Mouse (Mus musculus) brown adipose tissue, adult 24 weeks (tissue): Measurements from ENCODE around the gene Kcnab2. TPM values are rescaled to one million over a fixed set of nuclear protein-coding genes. Genes with fewer than 3 reads are reported as not detected.

Experiments
- H3K27ac ChIP-seq: fragments of 200-500 bp; replicated peaks from 2 replicates; pipeline ENCODE4 v1.5.1; 2012; ENCODE audit warnings: low read depth, mild to moderate bottlenecking, low read length
- H3K4me1 ChIP-seq: fragments of 200-500 bp; 2 replicates; pipeline ENCODE4 v1.6.1; 2012; ENCODE audit warnings: low read length, mixed read lengths; ENCODE audit not compliant: control insufficient read depth, insufficient read depth, insufficient read length
- H3K4me3 ChIP-seq: fragments of 200-500 bp; 2 replicates; pipeline ENCODE4 v1.5.1; 2012; ENCODE audit warnings: low read depth, mild to moderate bottlenecking, low read length, moderate library complexity; ENCODE audit not compliant: insufficient read depth
- polyA plus RNA-seq: library from polyadenylated mRNA; stranded (reverse); fragments of >200 nt; gene quantifications from 2 replicates; pipeline ENCODE4 v1.2.4, GENCODE M21; 2012; ENCODE audit not compliant: missing spikeins, insufficient read depth, insufficient read length

Kcnab2 gene
- polyA plus RNA-seq, 1 experiment = 2.8 TPM

DNA sequence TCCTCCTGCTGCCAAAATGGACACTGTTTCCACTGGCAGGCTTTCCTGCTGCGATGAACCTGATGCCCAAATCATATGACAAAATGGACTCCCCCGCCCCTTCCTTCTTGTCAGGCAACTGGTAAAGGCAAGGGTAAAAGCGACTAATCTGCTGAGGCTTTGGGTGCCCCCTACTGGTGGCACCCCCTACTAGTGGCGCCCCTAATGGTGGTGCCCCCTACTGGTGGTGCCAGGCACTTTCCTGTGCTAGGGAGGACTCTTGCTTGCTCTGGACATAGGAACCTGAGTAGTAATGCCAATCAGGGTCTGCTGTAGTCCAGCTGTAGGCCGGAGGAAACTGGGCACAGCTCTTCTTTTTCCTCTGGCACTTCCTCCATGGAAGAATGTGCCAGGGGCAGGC, 45.4 kb downstream of the Kcnab2 start:
- Histone ChIP-seq H3K27ac (no peak overlapping the region), H3K4me3 (no peak overlapping the region), H3K4me1 (no peaks in the 10 kb centered on the region)

DNA sequence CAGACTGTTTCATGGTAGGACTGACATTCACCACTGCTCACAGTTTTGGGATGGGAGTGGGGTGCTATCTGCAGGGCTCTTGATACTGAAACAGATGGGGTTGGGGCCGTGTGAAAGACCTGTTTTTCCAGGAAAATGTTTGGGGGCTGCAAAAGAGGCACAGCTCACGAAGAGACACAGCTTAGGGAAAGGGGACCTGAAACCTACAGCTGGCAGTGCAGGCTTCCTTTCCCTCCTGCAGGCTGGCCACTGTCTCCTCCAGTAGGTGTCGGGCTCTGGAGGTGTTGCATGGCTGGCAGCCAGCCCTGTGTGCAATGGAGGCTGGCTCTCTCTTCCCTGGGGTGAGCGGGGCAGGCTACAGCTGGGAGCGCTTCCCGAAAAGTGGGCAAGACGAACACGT, 49.4 kb downstream of the Kcnab2 start:
- Histone ChIP-seq H3K27ac (no peak overlapping the region), H3K4me3 (no peak overlapping the region), H3K4me1 (no peaks in the 10 kb centered on the region)

DNA sequence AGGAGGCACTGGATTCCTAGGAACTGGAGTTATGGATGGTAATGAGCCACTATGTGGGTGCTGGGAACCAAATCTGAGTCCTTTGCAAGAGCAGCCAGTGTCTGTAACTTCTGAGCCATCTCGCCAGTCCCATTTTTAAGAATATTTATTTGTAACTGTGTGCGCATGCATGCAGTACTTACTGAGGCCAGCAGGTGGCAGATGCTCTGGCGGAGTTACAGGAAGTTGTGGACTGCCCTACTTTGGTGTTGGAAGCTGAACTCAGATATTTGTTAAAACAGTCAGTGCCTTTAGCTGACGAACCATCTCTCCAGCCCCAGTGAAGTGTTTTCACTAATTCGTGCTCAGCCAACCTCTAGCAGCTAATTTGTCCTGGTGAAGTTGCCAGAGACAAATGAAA, 52.7 kb downstream of the Kcnab2 start:
- Histone ChIP-seq H3K27ac (no peak overlapping the region), H3K4me3 (no peak overlapping the region), H3K4me1 (no peaks in the 10 kb centered on the region)

DNA sequence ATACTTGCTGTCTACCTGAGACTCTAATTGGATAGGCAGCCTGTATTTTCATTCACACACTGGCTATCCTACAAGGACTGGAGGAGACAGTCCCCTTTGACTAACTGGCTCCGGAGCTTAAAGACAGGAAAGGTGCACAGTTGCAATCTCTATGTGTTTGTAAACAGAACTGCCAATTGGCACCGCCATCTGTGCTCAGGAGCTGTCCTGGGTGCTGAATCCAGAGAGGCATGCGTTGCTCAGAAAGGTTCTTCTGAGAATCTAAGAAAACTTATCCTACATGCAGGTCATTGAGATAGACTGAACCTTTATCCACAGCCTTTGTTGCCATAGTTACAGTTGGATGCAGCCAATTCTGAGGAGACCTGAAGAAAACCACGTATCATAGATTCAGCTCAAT, 53.3 kb downstream of the Kcnab2 start:
- H3K4me3 ChIP-seq = no peak overlapping the region
- H3K27ac ChIP-seq = no peak overlapping the region
- H3K4me1 ChIP-seq = no peaks in the 10 kb centered on the region

DNA sequence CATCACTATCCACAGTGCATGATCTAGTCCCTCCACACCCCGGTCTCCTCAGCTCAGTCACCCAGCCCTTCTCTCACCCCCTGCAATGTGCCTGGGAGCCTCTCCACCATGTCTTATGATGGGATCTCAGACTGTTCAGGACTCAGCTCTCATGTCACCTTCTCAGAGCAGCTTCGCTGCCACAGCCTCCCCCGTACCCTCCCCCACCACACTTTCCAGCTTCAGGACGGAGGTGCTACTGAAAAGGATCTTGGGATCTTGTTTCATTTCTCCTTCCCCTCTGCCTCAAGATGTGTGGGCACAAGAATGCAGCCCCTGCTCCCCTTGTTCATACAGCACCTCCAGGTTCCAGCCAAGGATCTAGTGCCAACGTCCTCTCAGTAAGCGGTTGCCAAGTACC, 54.1 kb downstream of the Kcnab2 start:
- no peak overlapping the region for H3K4me3 ChIP-seq
- H3K27ac ChIP-seq = no peak overlapping the region
- no peaks in the 10 kb centered on the region for H3K4me1 ChIP-seq

DNA sequence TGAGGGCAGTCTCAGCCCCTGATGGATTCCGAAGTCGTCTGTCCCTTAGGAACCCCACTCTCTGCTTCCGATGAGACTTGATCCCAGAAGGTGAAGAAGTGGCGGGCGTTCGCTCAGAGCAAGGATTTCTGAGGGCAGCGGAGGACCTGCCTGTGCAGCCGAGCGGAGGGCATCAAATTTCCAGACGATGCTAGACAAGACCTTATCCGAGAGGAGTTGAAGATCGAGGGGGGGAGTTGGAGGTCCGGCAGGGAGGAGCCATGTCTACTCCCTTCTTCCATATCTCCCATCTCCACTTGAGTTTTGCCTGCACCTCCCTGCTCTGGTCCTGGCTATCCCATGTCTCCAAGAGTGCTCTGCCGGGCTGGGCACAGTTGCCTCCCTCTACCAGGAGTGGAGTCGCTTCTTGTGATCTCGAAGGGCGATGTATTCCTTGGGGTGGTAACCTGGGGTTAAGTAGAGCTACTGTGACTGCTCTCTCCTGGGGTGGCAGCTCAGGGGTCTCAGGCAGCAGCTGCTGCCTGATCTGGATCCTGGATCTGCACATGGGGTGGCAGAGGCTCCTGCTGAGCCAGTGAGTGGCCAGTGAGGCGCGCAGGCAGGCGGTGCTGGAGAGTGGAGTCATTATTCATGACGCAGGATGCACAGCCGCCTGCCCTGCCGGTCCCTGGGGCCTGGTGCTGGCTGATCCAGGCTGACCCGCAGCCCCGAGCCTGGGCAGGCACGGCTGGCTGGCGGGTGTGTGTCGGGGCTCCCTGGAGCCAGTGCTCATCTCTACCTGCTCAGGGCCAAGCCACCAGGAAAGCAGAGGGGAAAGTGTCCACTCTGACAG, 59.2 kb downstream of the Kcnab2 start:
- Histone ChIP-seq H3K27ac (no peak overlapping the region), H3K4me1 (no peaks in the 10 kb centered on the region), H3K4me3 (no peak overlapping the region)

DNA sequence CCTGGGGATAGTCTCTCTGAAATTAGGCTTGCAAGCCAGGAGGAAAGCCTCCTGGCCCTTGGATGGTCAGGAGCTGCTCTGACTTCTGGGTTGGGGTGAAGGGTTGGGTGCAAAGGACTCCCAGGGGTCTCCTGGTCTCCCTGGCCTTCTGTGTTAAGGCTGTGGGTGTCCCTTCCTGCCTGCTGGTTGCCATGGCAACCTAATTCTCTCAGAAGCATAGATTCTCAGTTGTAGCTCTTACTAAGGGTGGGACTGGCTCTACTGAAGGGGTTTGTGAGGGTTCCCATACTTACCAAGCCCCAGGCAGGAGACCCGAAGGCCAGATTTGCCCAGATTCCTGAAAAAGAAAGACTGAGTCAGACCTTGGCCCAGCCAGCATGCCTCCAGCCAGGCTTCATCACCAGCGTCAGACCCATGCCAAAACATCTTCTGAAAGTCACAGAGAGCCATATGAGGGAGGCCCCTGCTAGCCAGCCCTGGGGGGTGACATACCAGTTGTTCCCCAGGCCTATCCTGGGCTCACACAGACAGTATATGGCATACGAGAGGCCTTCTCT, 65.1 kb downstream of the Kcnab2 start:
- Histone ChIP-seq H3K4me1 (no peaks in the 10 kb centered on the region), H3K27ac (no peak overlapping the region), H3K4me3 (no peak overlapping the region)

DNA sequence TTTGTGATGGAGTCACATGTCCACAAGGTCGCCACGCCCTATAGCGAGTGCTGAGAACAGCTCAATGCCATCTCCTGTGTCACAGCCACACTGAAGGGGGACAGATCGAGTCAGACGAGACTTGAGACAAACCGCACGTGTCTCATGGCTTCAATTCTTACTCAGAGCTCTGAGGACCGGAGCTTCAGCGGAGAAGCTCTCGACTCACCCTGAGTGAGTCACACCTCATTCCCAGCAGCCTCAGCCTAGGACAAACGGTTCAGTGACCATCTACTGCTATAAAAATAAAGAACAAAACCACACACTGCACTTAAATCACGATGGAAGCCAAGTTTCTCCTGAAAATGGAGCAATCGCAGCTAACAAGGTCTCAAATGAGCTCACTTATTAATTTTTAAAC, 66.7 kb downstream of the Kcnab2 start:
- no peak overlapping the region for H3K4me3 ChIP-seq
- H3K27ac ChIP-seq = no peak overlapping the region
- no peaks in the 10 kb centered on the region for H3K4me1 ChIP-seq

DNA sequence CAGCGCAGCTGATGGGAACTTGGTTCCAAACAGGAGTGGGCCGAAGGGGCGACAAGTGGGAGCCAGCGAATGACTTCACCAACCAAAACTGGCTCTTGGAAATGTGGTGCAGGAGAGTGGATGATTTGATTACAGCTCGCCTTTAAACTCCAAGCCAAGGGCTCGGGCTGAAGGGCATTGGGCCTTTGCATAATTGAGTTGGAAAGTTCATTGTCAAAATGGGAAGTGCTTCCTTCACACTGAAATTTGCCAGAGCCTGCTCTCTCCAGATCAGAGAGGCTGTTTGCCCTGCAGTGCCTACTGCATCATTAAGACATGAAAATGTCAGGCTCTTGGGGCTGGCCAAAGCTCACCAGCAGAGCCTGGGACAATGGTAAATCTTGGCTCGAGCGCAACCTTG, 71.1 kb downstream of the Kcnab2 start:
- Histone ChIP-seq H3K4me3 (no peak overlapping the region), H3K27ac (no peak overlapping the region), H3K4me1 (0 out of 2 replicates have a peak, but pooled peaks cover 2% of the 10 kb centered on the region)

DNA sequence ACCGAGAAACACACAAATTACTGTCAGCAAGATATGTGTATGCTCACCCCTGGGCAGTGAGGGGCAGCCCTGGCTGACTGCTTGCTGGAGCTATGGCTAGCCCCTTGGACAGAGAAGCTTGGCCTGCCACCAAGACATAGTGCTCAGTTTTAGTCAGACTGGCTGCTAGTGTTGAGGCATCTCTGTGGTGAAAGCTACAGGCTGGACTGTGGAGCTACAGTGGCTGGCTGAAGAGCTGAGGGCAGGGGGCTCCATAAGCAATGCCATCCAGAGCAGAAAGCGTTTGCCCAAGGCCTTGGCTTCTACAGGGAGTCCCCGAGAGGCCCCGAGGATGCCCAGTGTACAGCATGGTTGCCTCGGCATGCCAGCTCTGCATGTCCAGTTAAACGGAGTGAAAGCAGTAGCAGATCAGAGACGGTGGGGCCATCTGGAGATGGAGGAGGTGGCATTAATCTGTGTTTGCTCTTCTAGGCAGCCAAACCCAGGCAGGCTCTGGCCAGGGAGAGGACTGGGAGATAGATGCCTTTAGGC, 71.9 kb downstream of the Kcnab2 start:
- Histone ChIP-seq H3K4me3 (no peak overlapping the region), H3K4me1 (0 out of 2 replicates have a peak, but pooled peaks cover 2% of the 10 kb centered on the region), H3K27ac (no peak overlapping the region)

DNA sequence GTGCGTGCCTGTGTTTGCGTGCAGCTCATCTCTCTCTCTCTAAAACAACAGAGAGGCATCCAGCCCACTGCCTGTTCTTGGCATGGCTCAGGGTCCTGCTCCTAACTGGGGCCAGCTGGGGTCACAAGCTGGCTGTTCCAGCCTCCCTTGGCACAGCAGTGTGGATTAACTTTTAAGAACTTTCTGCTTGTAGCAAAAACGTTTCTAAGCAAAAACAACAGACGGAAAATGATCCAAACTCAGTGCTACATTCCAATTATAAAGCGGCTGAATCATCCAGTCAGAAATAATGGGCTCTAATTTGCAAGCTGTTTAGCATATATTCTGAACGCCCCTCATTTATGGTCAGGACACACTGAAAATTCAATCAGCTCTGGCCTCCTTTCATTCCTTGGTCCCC, 72.5 kb downstream of the Kcnab2 start:
- Histone ChIP-seq H3K27ac (no peak overlapping the region), H3K4me3 (no peak overlapping the region), H3K4me1 (0 out of 2 replicates have a peak, but pooled peaks cover 2% of the 10 kb centered on the region)

DNA sequence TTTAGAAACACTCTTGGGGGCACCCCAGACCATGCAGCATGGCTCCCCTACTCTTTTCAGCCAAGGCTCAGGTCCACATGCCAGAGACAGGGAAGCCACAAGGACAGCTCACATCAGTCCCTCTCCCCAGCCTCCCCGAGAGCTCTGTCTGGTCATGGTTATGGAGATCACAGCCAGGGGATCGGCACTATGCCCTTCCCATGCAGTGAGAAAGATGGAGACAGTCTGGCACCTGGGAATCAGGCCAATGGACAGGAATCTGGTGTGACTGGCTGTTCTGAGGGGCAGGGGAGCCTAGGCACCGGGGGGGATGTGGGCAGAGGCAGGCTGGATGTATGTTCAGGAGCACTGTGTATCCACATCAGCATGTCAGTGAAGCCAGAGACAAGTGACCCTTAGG, 78.7 kb downstream of the Kcnab2 start:
- no peak overlapping the region for H3K4me3 ChIP-seq
- no peak overlapping the region for H3K27ac ChIP-seq
- 0 out of 2 replicates have a peak, but pooled peaks cover 2% of the 10 kb centered on the region for H3K4me1 ChIP-seq

DNA sequence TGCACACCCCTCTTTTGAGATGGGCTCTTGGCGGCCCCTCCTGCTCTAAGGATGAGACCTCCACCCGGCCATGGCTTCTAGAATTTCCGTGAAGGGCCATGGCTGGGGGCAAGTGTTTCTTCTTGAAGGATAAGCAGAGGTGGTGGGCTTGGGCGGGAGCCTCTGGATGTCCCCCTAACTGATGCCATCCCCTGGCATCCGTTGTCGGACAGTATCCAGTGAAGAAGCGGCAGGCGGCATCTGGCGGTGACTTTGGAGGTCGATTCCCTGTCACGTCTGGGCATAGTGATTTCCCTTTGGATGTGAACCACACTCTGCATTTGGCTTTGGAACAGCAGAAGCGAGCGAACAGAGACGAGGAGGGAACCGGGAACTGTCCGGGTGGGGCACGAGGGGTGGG, 85.0 kb downstream of the Kcnab2 start:
- Histone ChIP-seq H3K27ac (no peak overlapping the region), H3K4me1 (no peaks in the 10 kb centered on the region), H3K4me3 (no peak overlapping the region)

DNA sequence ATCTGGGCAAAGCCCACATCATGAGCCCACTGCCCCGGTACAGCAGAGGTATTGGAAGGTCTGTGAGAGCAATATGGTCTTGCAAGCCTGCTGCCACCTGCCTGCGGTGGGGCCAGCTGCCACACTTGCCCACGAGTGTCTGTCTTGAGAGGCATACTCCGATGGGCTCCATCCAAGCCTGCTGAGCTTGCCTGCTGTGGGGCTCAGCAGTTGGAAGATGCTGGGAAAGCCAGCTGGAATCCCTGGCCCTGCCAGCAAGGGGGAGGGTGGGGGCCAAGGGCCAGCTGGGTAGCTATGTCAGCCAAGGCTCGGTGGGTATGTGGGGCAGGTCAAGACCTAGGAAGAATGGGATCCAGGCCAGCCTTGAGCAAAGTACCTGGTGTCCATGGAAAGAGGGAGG, 85.5 kb downstream of the Kcnab2 start:
- no peak overlapping the region for H3K4me3 ChIP-seq
- no peaks in the 10 kb centered on the region for H3K4me1 ChIP-seq

DNA sequence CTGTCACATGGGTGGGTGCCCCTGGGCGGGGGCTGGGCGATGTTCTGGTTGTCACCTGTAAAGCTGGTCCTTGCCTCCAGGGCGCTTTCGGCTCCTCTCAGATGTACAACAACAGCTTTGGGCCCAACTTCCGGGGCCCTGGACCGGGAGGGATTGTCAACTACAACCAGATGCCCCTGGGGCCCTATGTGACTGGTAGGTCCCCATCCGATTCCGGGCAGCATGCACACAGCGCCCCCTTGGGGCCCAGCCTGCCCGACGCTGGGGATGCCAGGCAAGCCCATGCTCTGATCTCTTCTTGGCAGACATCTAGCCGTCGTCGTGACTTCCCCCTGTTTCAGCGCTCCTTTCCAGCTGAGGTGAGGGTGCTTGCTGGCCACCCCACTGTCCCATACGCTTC, 92.0 kb downstream of the Kcnab2 start:
- H3K4me3 ChIP-seq = no peak overlapping the region
- no peaks in the 10 kb centered on the region for H3K4me1 ChIP-seq
- H3K27ac ChIP-seq = no peak overlapping the region

More for the DNA sequence above, 85.5 kb downstream of the Kcnab2 start:
- no peak overlapping the region for H3K27ac ChIP-seq
